Mouse (Mus musculus) hindbrain, embryonic 11.5 days (tissue): Measurements from ENCODE around the gene Zcchc8. TPM values are rescaled to one million over a fixed set of nuclear protein-coding genes. Genes with fewer than 3 reads are reported as not detected.

Experiments
- ATAC-seq: fragments of 200-750 bp; cut with Nextera tagmentation; 2 replicates; pipeline ENCODE4 v1.8.0; 2017; ENCODE audit warnings: mild to moderate bottlenecking, moderate TSS enrichment, moderate library complexity; ENCODE audit not compliant: low FRiP score
- DNase-seq: peaks from one replicate; pipeline ENCODE4 v3.0.0-alpha.2; 2015; ENCODE audit warnings: low spot score
- H3K27ac ChIP-seq: fragments of 300-500 bp; sonication (generic); 2 replicates; pipeline ENCODE4 v1.5.1; 2014; ENCODE audit warnings: mild to moderate bottlenecking, low read depth, low read length
- H3K27me3 ChIP-seq: fragments of 300-500 bp; sonication (generic); 2 replicates; pipeline ENCODE4 v1.6.1; 2014; ENCODE audit warnings: mild to moderate bottlenecking, low read length, moderate library complexity, mixed read lengths; ENCODE audit not compliant: control insufficient read depth, insufficient read depth
- H3K36me3 ChIP-seq: fragments of 300-500 bp; sonication (generic); 2 replicates; pipeline ENCODE4 v1.6.1; 2014; ENCODE audit warnings: mild to moderate bottlenecking, low read length, moderate library complexity, mixed read lengths; ENCODE audit not compliant: control insufficient read depth, insufficient read depth
- H3K4me1 ChIP-seq: fragments of 300-500 bp; sonication (generic); replicated peaks from 2 replicates; pipeline ENCODE4 v1.6.1; 2014; ENCODE audit warnings: low read length, mixed read lengths; ENCODE audit not compliant: control insufficient read depth, insufficient read depth
- H3K4me2 ChIP-seq: fragments of 300-500 bp; sonication (generic); replicated peaks from 2 replicates; pipeline ENCODE4 v1.6.1; 2014; ENCODE audit warnings: mild to moderate bottlenecking, low read depth, low read length
- H3K4me3 ChIP-seq: fragments of 300-500 bp; sonication (generic); 2 replicates; pipeline ENCODE4 v1.5.1; 2014; ENCODE audit warnings: low read depth, low read length
- H3K9ac ChIP-seq: fragments of 300-500 bp; sonication (generic); 2 replicates; pipeline ENCODE4 v1.6.1; 2014; ENCODE audit warnings: low read depth, low read length
- H3K9me3 ChIP-seq: fragments of 300-500 bp; sonication (generic); 2 replicates; pipeline ENCODE4 v1.6.1; 2016; ENCODE audit warnings: low read length; ENCODE audit not compliant: control insufficient read depth
- WGBS: fragments of 180-500 bp; shearing (Covaris S2); extraction: QIAGEN DNeasy Blood & Tissue Kit; methylation state at CpG from one replicate; pipeline ENCODE4 v1.1.7; 2014; 5-methylcytosine and 5-hydroxymethylcytosine counted together
- polyA plus RNA-seq: library from polyadenylated mRNA; unstranded; fragments of >200 nt; fragmentation: Nextera tagmentation; extraction: Ambion mirVana; gene quantifications from 2 replicates; pipeline ENCODE4 v1.2.1, GENCODE M21; 2014

Zcchc8 gene
- polyA plus RNA-seq, 1 experiment from 2014 or later = 83.6 TPM

- no peaks in the 10 kb centered on the region for H3K4me1 ChIP-seq
- H3K27me3 ChIP-seq = no peaks in the 10 kb centered on the region
- ATAC-seq (no peak), DNase-seq (no peak)
- WGBS = 93% methylated on average over 4 of the region's 4 CpGs
- no peak overlapping the region for H3K27ac ChIP-seq
- H3K4me2 ChIP-seq = no peak overlapping the region
- no peaks in the 10 kb centered on the region for H3K9me3 ChIP-seq
- H3K36me3 ChIP-seq = peaks cover 13% of the 10 kb centered on the region
- no peak overlapping the region for H3K4me3 ChIP-seq
- H3K9ac ChIP-seq = no peak overlapping the region
Measured at GRCm38 (mm10) chr5:123696961-123697360, 23.9 kb downstream of the Zcchc8 start.

- no peak overlapping the region for H3K27ac ChIP-seq
- no peaks in the 10 kb centered on the region for H3K27me3 ChIP-seq
- H3K4me2 ChIP-seq = no peak overlapping the region
- H3K36me3 ChIP-seq = peaks cover 12% of the 10 kb centered on the region
- no peaks in the 10 kb centered on the region for H3K4me1 ChIP-seq
- no peak overlapping the region for H3K4me3 ChIP-seq
- ATAC-seq (no peak), DNase-seq (no peak)
- WGBS = 96% methylated on average over 7 of the region's 7 CpGs
- H3K9ac ChIP-seq = no peak overlapping the region
- no peaks in the 10 kb centered on the region for H3K9me3 ChIP-seq
Measured at GRCm38 (mm10) chr5:123696244-123696643, 24.7 kb downstream of the Zcchc8 start.

GRCm38 (mm10) chr5:123694468-123694867 is 26.4 kb downstream of the Zcchc8 start:
- Histone ChIP-seq H3K9me3 (no peaks in the 10 kb centered on the region), H3K4me1 (no peaks in the 10 kb centered on the region), H3K4me3 (no peak overlapping the region), H3K9ac (no peak overlapping the region), H3K36me3 (peaks cover 5% of the 10 kb centered on the region), H3K4me2 (no peak overlapping the region), H3K27ac (no peak overlapping the region), H3K27me3 (no peaks in the 10 kb centered on the region)
- 64% methylated on average over 6 of the region's 6 CpGs for WGBS
- DNase-seq (no peak), ATAC-seq (no peak)

- Histone ChIP-seq H3K9me3 (no peaks in the 10 kb centered on the region), H3K9ac (peak within 1 kb of the TSS; percentile 99), H3K4me3 (peak within 1 kb of the TSS; percentile 96), H3K36me3 (no peaks in the 10 kb centered on the region), H3K27ac (peak within 1 kb of the TSS; percentile 98), H3K4me2 (peak within 1 kb of the TSS; percentile 79), H3K27me3 (no peaks in the 10 kb centered on the region), H3K4me1 (0 out of 2 replicates have a peak, but pooled peaks cover 2% of the 10 kb centered on the region)
- WGBS = 1% methylated on average over 45 of the region's 64 CpGs
- ATAC-seq (peak; percentile 71), DNase-seq (peak; percentile 80)
Measured at GRCm38 (mm10) chr5:123684221-123685144, 36.4 kb downstream of the Zcchc8 start, which contains the start of gene Clip1. TSS of gene Clip1 (minus strand) at chr5:123684618.

GRCm38 (mm10) chr5:123683377-123684220 is 37.3 kb downstream of the Zcchc8 start:
- peak overlapping the region; percentile 99 for H3K9ac ChIP-seq
- H3K4me3 ChIP-seq = peak overlapping the region; percentile 96
- no peaks in the 10 kb centered on the region for H3K9me3 ChIP-seq
- under 1% methylated on average over 68 of the region's 92 CpGs for WGBS
- peak overlapping the region; percentile 79 for H3K4me2 ChIP-seq
- H3K27me3 ChIP-seq = no peaks in the 10 kb centered on the region
- DNase-seq (peak; percentile 73), ATAC-seq (peak; percentile 77)
- no peaks in the 10 kb centered on the region for H3K36me3 ChIP-seq
- H3K4me1 ChIP-seq = 0 out of 2 replicates have a peak, but pooled peaks cover 2% of the 10 kb centered on the region
- peak overlapping the region; percentile 98 for H3K27ac ChIP-seq

GRCm38 (mm10) chr5:123683043-123683376 is 37.9 kb downstream of the Zcchc8 start:
- peak overlapping the region; percentile 98; the same call in 1 of the 2 replicates for H3K27ac ChIP-seq
- H3K9me3 ChIP-seq = no peaks in the 10 kb centered on the region
- H3K36me3 ChIP-seq = no peaks in the 10 kb centered on the region
- H3K4me2 ChIP-seq = peak overlapping the region; percentile 79
- 2% methylated on average over 6 of the region's 6 CpGs for WGBS
- H3K9ac ChIP-seq = peak overlapping the region; percentile 99; the same call in 1 of the 2 replicates
- no peaks in the 10 kb centered on the region for H3K27me3 ChIP-seq
- H3K4me3 ChIP-seq = peak overlapping the region; percentile 96
- no peak for DNase-seq
- peak; percentile 29 for ATAC-seq
- 0 out of 2 replicates have a peak, but pooled peaks cover 2% of the 10 kb centered on the region for H3K4me1 ChIP-seq

GRCm38 (mm10) chr5:123682372-123682771 is 38.5 kb downstream of the Zcchc8 start:
- DNase-seq (no peak), ATAC-seq (no peak)
- Histone ChIP-seq H3K4me2 (peak overlapping the region; percentile 79), H3K9me3 (no peaks in the 10 kb centered on the region), H3K36me3 (no peaks in the 10 kb centered on the region), H3K27me3 (no peaks in the 10 kb centered on the region), H3K4me3 (peak overlapping the region; percentile 96), H3K9ac (no peak overlapping the region), H3K27ac (no peak overlapping the region), H3K4me1 (0 out of 2 replicates have a peak, but pooled peaks cover 2% of the 10 kb centered on the region)
- WGBS = 43% methylated on average over 4 of the region's 4 CpGs

GRCm38 (mm10) chr5:123679546-123680263 is 41.2 kb downstream of the Zcchc8 start:
- Histone ChIP-seq H3K27ac (no peak overlapping the region), H3K36me3 (no peaks in the 10 kb centered on the region), H3K27me3 (no peaks in the 10 kb centered on the region), H3K4me1 (no peaks in the 10 kb centered on the region), H3K4me2 (no peak overlapping the region), H3K9ac (no peak overlapping the region), H3K4me3 (no peak overlapping the region), H3K9me3 (no peaks in the 10 kb centered on the region)
- ATAC-seq = no peak
- 70% methylated on average over 5 of the region's 5 CpGs for WGBS
- DNase-seq = no peak
